Mouse (Mus musculus) hindlimb bud, embryonic 11.5 days (tissue): ENCODE data around the gene Vrtn.

ENCODE experiments used
- DNase-seq: peaks from one replicate; pipeline ENCODE4 v3.0.0-alpha.2; 2012; ENCODE audit warnings: low read depth, low spot score; ENCODE audit errors: extremely low spot score

Vrtn gene

GRCm38 (mm10) chr12:84640654-84641053 is at the start of gene Vrtn:
Gene Vrtn (plus strand): TSS chr12:84641019.
- DNase-seq: no peak

- DNase-seq: no peak
Measured at GRCm38 (mm10) chr12:84598324-84598723, 42.5 kb upstream of the Vrtn start.

GRCm38 (mm10) chr12:84604001-84604400 is 36.8 kb upstream of the Vrtn start:
- no peak for DNase-seq

GRCm38 (mm10) chr12:84605860-84606259 is 35.0 kb upstream of the Vrtn start:
- no peak for DNase-seq

GRCm38 (mm10) chr12:84611718-84612117 is 29.1 kb upstream of the Vrtn start:
- DNase-seq: no peak

- no peak for DNase-seq
Measured at GRCm38 (mm10) chr12:84612518-84612917, 28.3 kb upstream of the Vrtn start.

- DNase-seq: no peak
Measured at GRCm38 (mm10) chr12:84614001-84614400, 26.8 kb upstream of the Vrtn start.

GRCm38 (mm10) chr12:84614524-84614923 is 26.3 kb upstream of the Vrtn start:
- no peak for DNase-seq

GRCm38 (mm10) chr12:84616977-84617630 is 23.7 kb upstream of the Vrtn start, which contains the start of gene Abcd4:
Gene Abcd4 (minus strand): TSS chr12:84617413.
- DNase-seq: peak; percentile 52

- DNase-seq: no peak
Measured at GRCm38 (mm10) chr12:84617663-84618062, 23.2 kb upstream of the Vrtn start.

- no peak for DNase-seq
Measured at GRCm38 (mm10) chr12:84620975-84621374, 19.8 kb upstream of the Vrtn start.

- DNase-seq: no peak
Measured at GRCm38 (mm10) chr12:84624601-84625000, 16.2 kb upstream of the Vrtn start.

GRCm38 (mm10) chr12:84625116-84625515 is 15.7 kb upstream of the Vrtn start:
- DNase-seq: no peak

- no peak for DNase-seq
Measured at GRCm38 (mm10) chr12:84631867-84632266, 9.0 kb upstream of the Vrtn start.

- no peak for DNase-seq
Measured at GRCm38 (mm10) chr12:84640253-84640652, 566 bp upstream of the Vrtn start.

- DNase-seq: no peak
Measured at GRCm38 (mm10) chr12:84650234-84650633, 9.4 kb downstream of the Vrtn start.

- peak; percentile 37 for DNase-seq
Measured at GRCm38 (mm10) chr12:84653912-84654311, 13.1 kb downstream of the Vrtn start.

- DNase-seq: peak; percentile 6
Measured at GRCm38 (mm10) chr12:84670555-84670954, 29.7 kb downstream of the Vrtn start.

- no peak for DNase-seq
Measured at GRCm38 (mm10) chr12:84671646-84672045, 30.8 kb downstream of the Vrtn start.

GRCm38 (mm10) chr12:84674666-84675526 is 34.1 kb downstream of the Vrtn start:
- no peak for DNase-seq

GRCm38 (mm10) chr12:84676011-84676410 is 35.2 kb downstream of the Vrtn start:
- no peak for DNase-seq

- DNase-seq: no peak
Measured at GRCm38 (mm10) chr12:84684569-84684968, 43.8 kb downstream of the Vrtn start.
